Mouse (Mus musculus): Measurements from ENCODE around the gene Olfr1258. TPM values are rescaled to one million over a fixed set of nuclear protein-coding genes. Genes with fewer than 3 reads are reported as not detected.

The Olfr1258 gene
- polyA plus RNA-seq (2017; shearing (Covaris generic)) = not detected

DNA sequence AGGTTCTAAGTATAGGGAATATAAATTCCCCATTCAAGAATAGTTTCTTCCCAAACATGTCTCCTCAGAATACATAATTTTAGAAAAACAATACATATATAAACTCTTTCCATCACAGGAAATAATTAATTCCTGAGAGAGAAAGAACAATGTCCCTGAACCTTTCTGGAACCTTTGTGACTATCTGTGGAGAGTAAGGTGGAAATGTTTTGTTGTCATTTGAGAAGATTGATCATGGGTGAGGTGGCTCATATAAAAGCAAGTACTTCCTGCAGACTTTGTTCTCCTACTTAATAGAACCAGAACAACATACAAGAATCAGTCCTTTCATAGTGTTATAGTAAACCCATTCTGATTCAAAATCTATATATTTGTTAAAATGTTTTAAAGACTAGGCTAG lies at the start of gene Olfr1258:
TSS of gene Olfr1258 (plus strand) at position 301 of the 400 bp plus-strand sequence.

DNA sequence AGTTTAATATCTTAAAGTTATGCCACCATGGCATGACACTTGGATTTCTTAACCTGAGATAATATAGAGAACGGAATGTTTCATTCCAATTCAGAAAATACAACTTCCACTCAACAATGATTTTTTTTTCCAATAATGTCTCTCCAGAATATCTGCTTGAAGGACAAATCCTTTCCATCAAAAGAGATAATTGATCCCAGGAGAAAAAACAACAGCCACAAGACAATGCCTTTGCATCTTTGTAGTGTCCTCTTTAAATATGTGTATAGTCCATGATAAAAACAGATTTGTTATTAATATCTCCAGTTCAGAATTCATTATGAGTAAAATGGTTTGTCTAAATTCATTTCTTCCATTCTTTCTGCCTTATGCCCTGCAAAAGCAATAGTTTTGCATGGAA lies 49.0 kb upstream of the Olfr1258 start, which contains the start of gene Olfr1257:
TSS of gene Olfr1257 (plus strand) at position 301 of the 400 bp plus-strand sequence.

DNA sequence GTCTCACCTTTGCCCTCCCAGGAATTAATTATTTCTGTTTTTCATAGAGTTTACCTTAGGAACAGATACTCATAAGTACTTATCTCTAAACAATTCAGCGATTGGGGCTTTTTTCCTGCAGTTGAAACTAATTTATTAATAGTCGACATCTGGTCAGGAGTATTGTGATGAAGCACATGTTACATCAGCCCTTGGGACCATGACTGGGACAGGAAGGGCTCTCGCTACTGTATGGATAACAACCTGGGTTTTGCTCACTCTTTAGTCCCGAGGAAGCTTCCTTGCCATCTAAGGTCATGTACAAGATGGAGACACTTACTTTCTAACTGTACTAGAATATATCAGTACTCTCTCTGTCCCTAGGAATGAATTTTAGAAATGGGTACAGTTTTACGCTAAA lies 21.5 kb downstream of the Olfr1258 start, which contains the start of gene Olfr1259:
TSS of gene Olfr1259 (minus strand) at position 101 of the 400 bp plus-strand sequence.

DNA sequence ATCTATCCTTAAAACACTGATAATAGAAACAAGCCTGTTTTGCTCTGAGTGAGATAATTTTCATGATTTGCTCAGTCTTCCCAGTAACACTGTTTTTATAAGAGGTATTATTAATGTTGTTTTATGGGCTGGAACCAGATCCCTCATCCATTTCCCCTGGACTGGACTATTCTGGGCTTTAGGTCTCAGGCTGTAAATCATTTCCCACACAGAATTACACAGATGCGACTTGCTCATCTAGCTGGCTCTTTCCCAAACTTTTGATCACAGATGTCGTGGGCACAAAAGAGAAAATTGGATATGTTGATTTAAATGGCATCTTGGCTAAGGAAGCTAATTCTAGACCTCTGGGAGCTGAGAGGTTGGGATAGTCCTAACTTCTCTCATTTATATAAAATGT lies 47.1 kb downstream of the Olfr1258 start, which contains the start of gene Olfr1260:
TSS of gene Olfr1260 (plus strand) at position 157 of the 400 bp plus-strand sequence.

Other genes starting within 250 kb of the Olfr1258 start
- under 1 TPM in 1 of 2 experiments, not detected in 1; 0.05 TPM for gene Olfr1252, start 202.3 kb upstream of the Olfr1258 start, polyA plus RNA-seq (2017; shearing (Covaris generic))
- under 1 TPM in 1 of 2 experiments, not detected in 1; 0.31 TPM for gene Olfr1253, start 170.2 kb upstream of the Olfr1258 start, polyA plus RNA-seq (2017; shearing (Covaris generic))
- gene Olfr1254, start 133.7 kb upstream of the Olfr1258 start, polyA plus RNA-seq (2017; shearing (Covaris generic)) = not detected
- not detected for gene Olfr1255, start 115.3 kb upstream of the Olfr1258 start, polyA plus RNA-seq (2017; shearing (Covaris generic))
- gene Olfr1256, start 85.8 kb upstream of the Olfr1258 start, polyA plus RNA-seq (2017; shearing (Covaris generic)) = not detected
- not detected for gene Olfr48, start 79.1 kb upstream of the Olfr1258 start, polyA plus RNA-seq (2017; shearing (Covaris generic))
- gene Olfr1257, start 48.9 kb upstream of the Olfr1258 start, polyA plus RNA-seq (2017; shearing (Covaris generic)) = not detected
- gene Olfr1259, start 21.4 kb downstream of the Olfr1258 start, polyA plus RNA-seq (2017; shearing (Covaris generic)) = not detected
- under 1 TPM in 1 of 2 experiments, not detected in 1; 0.04 TPM for gene Olfr1260, start 47.0 kb downstream of the Olfr1258 start, polyA plus RNA-seq (2017; shearing (Covaris generic))
- gene Olfr1261, start 63.9 kb downstream of the Olfr1258 start, polyA plus RNA-seq (2017; shearing (Covaris generic)) = not detected
- not detected for gene Olfr1262, start 72.8 kb downstream of the Olfr1258 start, polyA plus RNA-seq (2017; shearing (Covaris generic))
- not detected for gene Olfr1263, start 84.8 kb downstream of the Olfr1258 start, polyA plus RNA-seq (2017; shearing (Covaris generic))
- gene Olfr1264, start 98.3 kb downstream of the Olfr1258 start, polyA plus RNA-seq (2017; shearing (Covaris generic)) = not detected
- not detected for gene Olfr1265, start 108.0 kb downstream of the Olfr1258 start, polyA plus RNA-seq (2017; shearing (Covaris generic))
- gene Olfr140, start 136.3 kb downstream of the Olfr1258 start, polyA plus RNA-seq (2017; shearing (Covaris generic)) = not detected
- gene Olfr1269, start 194.1 kb downstream of the Olfr1258 start, polyA plus RNA-seq (2017; shearing (Covaris generic)) = under 1 TPM; 0.16 to 0.17 TPM
- under 1 TPM in 1 of 2 experiments, not detected in 1; 0.29 TPM for gene Olfr32, start 215.0 kb downstream of the Olfr1258 start, polyA plus RNA-seq (2017; shearing (Covaris generic))
- gene Olfr1270, start 225.8 kb downstream of the Olfr1258 start, polyA plus RNA-seq (2017; shearing (Covaris generic)) = not detected

Measured in activated CD4-positive, CD25-positive, alpha-beta regulatory T cell (primary cell).